Mouse (Mus musculus) stomach, embryonic 14.5 days (tissue): Measurements from ENCODE around the gene Hist1h2bc. TPM values are rescaled to one million over a fixed set of nuclear protein-coding genes. Genes with fewer than 3 reads are reported as not detected.
A peak's percentile ranks its signal among the peaks of the same experiment; 100 is the strongest.
"Not testable (repeated sequence)": the region's sequence is repeated elsewhere in the genome, so short reads cannot be mapped to it uniquely, and the experiment has no call there.

Experiments
- ATAC-seq: fragments of 200-750 bp; cut with Nextera tagmentation; 2 replicates; pipeline ENCODE4 v1.8.0; 2017; ENCODE audit warnings: low read depth, moderate TSS enrichment; ENCODE audit not compliant: insufficient number of reproducible peaks, insufficient read depth, low FRiP score
- H3K27ac ChIP-seq: fragments of 300-500 bp; sonication (generic); 2 replicates; pipeline ENCODE4 v1.5.1; 2014; ENCODE audit warnings: mild to moderate bottlenecking, low read length, moderate library complexity, mixed read lengths
- H3K27me3 ChIP-seq: fragments of 300-500 bp; sonication (generic); 2 replicates; pipeline ENCODE4 v1.6.1; 2014; ENCODE audit warnings: low read length, control low read depth, mixed read lengths; ENCODE audit not compliant: control insufficient read depth, insufficient read depth
- H3K36me3 ChIP-seq: fragments of 300-500 bp; sonication (generic); 2 replicates; pipeline ENCODE4 v1.6.1; 2014; ENCODE audit warnings: mild to moderate bottlenecking, control low read depth, low read length, moderate library complexity, mixed read lengths; ENCODE audit not compliant: control insufficient read depth, insufficient read depth
- H3K4me1 ChIP-seq: fragments of 300-500 bp; sonication (generic); 2 replicates; pipeline ENCODE4 v1.6.1; 2014; ENCODE audit warnings: low read length, control low read depth, mixed read lengths; ENCODE audit not compliant: control insufficient read depth, insufficient read depth
- H3K4me2 ChIP-seq: fragments of 300-500 bp; sonication (generic); replicated peaks from 2 replicates; pipeline ENCODE4 v1.6.1; 2014; ENCODE audit warnings: low read depth, low read length, control low read depth
- H3K4me3 ChIP-seq: fragments of 300-500 bp; sonication (generic); 2 replicates; pipeline ENCODE4 v1.5.1; 2014; ENCODE audit warnings: low read depth, low read length, control low read depth
- H3K9ac ChIP-seq: fragments of 300-500 bp; sonication (generic); replicated peaks from 2 replicates; pipeline ENCODE4 v1.6.1; 2014; ENCODE audit warnings: low read depth, mild to moderate bottlenecking, control low read depth, low read length, moderate library complexity, mixed read lengths
- H3K9me3 ChIP-seq: fragments of 300-500 bp; sonication (generic); 2 replicates; pipeline ENCODE4 v1.6.1; 2016; ENCODE audit warnings: low read depth, low read length, control low read depth; ENCODE audit not compliant: control insufficient read depth
- WGBS: fragments of 180-500 bp; shearing (Covaris S2); extraction: QIAGEN DNeasy Blood & Tissue Kit; methylation state at CpG from one replicate; pipeline ENCODE4 v1.1.7; 2014; 5-methylcytosine and 5-hydroxymethylcytosine counted together
- polyA plus RNA-seq: library from polyadenylated mRNA; unstranded; fragments of >200 nt; fragmentation: Nextera tagmentation; extraction: Ambion mirVana; gene quantifications from 2 replicates; pipeline ENCODE4 v1.2.1, GENCODE M21; 2014

The Hist1h2bc gene
- polyA plus RNA-seq, 1 experiment from 2014 or later = 65.1 TPM

DNA sequence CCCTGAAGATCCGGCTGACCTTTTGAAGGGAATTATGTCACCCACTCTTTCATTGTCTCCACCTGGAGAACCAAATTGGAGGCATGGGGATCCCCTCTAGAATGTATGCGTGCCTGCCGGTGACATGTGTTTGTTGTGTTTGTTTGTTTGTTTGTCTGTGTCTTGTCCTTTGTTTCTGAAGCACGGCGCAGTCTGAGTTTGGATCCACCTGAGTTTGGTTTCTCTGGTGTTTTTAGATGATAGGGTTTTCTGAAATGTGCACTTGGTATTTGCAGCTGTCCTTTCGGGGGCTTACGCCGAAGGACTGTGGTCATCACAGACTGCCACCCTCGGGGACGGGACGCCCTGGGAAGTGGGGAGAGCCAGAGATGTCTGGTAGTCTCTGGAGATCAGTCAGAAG, 33.2 kb downstream of the Hist1h2bc start:
- Histone ChIP-seq H3K27ac (no peak overlapping the region), H3K9me3 (no peaks in the 10 kb centered on the region), H3K4me3 (no peak overlapping the region), H3K36me3 (no peaks in the 10 kb centered on the region), H3K4me1 (no peaks in the 10 kb centered on the region), H3K9ac (no peak overlapping the region), H3K27me3 (no peaks in the 10 kb centered on the region), H3K4me2 (no peak overlapping the region)
- ATAC-seq = no peak
- WGBS = 51% methylated on average over 11 of the region's 11 CpGs

DNA sequence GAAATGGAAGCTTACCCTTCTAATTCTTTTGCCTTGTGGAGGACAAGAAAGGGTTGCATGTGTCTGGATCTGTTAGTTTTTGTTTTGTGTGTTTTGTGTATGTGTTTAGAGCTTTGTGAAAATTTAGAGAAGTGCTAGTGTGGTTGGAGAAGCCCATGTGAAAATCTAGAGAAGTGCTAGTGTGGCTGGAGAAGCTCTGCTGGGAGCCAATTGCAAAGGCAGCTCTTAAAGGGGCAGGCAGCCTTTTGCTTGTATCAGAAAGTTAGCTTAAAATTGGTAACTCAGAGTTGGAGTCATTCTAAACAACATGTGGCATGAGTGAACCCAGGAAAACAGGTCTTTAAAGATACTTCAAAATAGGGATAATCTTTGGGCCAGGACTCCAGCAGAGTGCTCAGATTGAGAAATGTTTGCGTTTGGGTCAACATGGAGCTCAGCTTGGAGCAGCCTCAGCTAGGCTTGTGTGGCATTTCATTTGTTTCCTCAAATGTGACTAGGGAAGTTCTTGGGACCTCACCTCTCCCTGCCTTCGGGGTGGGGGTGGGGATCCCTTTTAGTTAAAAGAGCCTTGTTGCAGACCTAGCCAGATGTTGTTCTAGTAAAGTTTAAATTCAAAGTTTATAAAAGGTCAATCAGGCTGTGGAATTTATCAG, 33.7 kb downstream of the Hist1h2bc start:
- not testable (repeated sequence) for ATAC-seq, H3K4me3 ChIP-seq, H3K4me2 ChIP-seq, H3K9me3 ChIP-seq, H3K36me3 ChIP-seq, H3K27me3 ChIP-seq, H3K27ac ChIP-seq, H3K9ac ChIP-seq, H3K4me1 ChIP-seq
- 15% methylated on average over 2 of the region's 2 CpGs for WGBS

DNA sequence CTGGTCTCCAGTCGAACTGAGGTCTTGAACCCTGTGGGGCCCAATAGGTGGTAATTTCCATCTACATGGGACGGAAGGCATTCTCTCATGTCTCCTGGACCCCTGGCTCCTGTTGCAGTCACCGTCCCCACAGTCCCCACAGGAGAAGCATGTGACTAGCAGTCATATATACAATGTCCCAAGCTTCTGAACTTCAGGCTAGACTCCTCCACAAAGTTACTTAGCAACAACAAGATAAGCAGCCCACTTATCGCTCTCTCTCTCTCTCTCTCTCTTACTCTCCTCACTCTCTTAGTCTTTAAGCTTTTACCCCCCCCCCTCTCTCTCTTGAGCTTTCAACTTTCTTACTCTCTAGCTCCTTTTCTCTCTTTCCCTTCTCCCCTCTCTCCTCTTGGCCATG, 40.2 kb downstream of the Hist1h2bc start:
- Histone ChIP-seq H3K9ac (no peak overlapping the region), H3K9me3 (no peaks in the 10 kb centered on the region), H3K27me3 (no peaks in the 10 kb centered on the region), H3K4me2 (no peak overlapping the region), H3K27ac (no peak overlapping the region), H3K4me3 (no peak overlapping the region), H3K36me3 (no peaks in the 10 kb centered on the region), H3K4me1 (no peaks in the 10 kb centered on the region)
- ATAC-seq = no peak
- 69% methylated on average over 4 of the region's 4 CpGs for WGBS

DNA sequence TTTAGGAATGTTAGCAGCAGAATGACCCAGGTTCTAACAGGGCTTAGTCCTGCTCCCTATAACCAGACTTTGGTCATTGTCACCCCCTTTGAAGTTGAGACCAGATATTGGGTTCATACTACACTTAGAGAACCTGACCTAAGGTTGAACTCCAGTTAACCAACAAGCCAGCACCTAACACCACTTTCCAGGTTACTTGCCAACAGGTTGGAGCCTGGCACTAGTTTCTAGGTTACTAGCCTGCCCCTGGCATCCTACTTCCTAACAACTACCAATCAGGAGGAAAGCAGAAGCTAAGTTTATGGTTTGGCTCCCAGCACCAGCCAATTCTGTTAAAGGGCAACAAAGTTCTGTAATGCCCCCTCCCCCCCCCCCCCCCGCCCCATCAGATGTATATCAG, 41.2 kb downstream of the Hist1h2bc start:
- no peak overlapping the region for H3K4me3 ChIP-seq
- H3K9me3 ChIP-seq = no peaks in the 10 kb centered on the region
- H3K36me3 ChIP-seq = no peaks in the 10 kb centered on the region
- no peaks in the 10 kb centered on the region for H3K27me3 ChIP-seq
- ATAC-seq = no peak
- H3K4me1 ChIP-seq = no peaks in the 10 kb centered on the region
- H3K27ac ChIP-seq = no peak overlapping the region
- no peak overlapping the region for H3K9ac ChIP-seq
- 40% methylated on average over 1 of the region's 1 CpGs for WGBS
- H3K4me2 ChIP-seq = no peak overlapping the region

DNA sequence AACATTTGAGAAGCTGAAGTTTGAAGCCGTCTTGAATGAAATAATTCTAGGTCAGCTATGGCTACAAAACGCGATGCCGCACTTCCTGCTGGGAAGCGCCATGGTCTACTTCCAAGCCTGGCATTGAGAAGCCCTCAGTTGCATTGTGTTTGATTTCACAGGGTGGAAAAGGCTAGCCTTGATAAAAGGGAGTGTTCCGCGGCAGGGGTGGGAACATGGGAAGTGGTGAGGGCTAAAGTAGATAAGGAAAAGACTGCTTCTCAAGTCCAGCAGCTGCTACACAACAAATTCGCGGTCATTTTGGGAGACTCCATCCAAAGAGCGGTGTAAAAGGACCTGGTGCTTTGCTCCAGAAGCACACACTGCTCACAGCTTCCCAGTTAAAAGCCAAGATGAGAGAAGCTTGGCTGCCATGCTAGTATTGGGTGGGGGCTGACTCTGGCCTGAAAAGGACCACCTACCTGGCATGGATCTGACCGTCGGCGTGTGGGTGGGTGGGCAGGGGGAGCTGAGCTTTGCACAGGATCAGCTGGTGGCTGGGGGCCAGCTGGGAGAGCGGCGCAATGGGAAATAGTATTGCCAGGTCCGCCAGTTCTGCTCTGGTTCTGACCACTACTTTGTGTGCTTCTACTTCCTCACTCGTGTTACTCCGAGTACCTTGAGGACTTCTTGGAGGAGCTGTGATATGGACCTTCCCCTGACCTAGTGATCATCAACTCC, 44.6 kb downstream of the Hist1h2bc start:
- Histone ChIP-seq H3K4me3 (no peak overlapping the region), H3K4me1 (no peaks in the 10 kb centered on the region), H3K9me3 (no peaks in the 10 kb centered on the region), H3K9ac (no peak overlapping the region), H3K36me3 (no peaks in the 10 kb centered on the region), H3K4me2 (no peak overlapping the region), H3K27ac (no peak overlapping the region), H3K27me3 (no peaks in the 10 kb centered on the region)
- WGBS = 91% methylated on average over 18 of the region's 18 CpGs
- ATAC-seq = no peak

DNA sequence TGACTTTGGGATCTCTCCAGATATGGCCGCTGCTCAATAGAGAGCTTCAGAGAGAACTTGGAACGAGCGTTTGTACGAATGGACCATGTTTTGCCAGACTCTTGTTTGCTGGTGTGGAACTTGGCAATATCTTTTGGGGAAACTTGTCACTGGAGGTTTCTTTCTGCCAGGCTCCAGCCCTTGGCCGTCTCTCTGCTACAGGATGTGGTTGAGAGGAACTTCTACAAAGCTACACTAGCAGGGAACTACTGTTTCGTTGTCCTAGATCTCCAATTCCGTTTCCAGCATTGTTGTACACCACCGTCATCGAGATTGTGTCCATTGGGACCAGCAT, 45.2 kb downstream of the Hist1h2bc start:
- H3K4me2 ChIP-seq = no peak overlapping the region
- no peak overlapping the region for H3K9ac ChIP-seq
- no peak overlapping the region for H3K27ac ChIP-seq
- ATAC-seq = no peak
- H3K36me3 ChIP-seq = no peaks in the 10 kb centered on the region
- no peaks in the 10 kb centered on the region for H3K4me1 ChIP-seq
- no peaks in the 10 kb centered on the region for H3K27me3 ChIP-seq
- no peak overlapping the region for H3K4me3 ChIP-seq
- no peaks in the 10 kb centered on the region for H3K9me3 ChIP-seq
- WGBS = 90% methylated on average over 9 of the region's 9 CpGs

DNA sequence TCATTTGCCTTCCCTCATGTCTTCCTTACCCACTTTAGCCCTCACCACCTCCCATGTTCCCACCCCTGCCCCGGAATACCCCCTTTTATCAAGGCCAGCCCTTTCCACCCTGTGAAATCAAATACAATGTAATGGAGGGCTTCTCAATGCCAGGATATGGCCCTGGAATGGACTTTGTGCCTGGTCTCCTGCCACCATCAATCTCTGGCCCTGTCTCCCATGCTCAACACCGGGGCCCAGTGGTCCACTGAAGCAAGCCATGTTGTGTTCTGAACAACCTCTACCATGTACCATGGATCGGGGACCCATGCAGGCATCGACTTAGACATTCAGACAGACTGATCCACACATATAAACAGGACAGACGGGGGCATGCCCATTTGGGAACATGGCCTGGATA, 45.7 kb downstream of the Hist1h2bc start:
- Histone ChIP-seq H3K27ac (no peak overlapping the region), H3K27me3 (no peaks in the 10 kb centered on the region), H3K9me3 (no peaks in the 10 kb centered on the region), H3K4me2 (no peak overlapping the region), H3K36me3 (no peaks in the 10 kb centered on the region), H3K4me1 (no peaks in the 10 kb centered on the region), H3K9ac (no peak overlapping the region), H3K4me3 (no peak overlapping the region)
- no peak for ATAC-seq
- 91% methylated on average over 5 of the region's 5 CpGs for WGBS

DNA sequence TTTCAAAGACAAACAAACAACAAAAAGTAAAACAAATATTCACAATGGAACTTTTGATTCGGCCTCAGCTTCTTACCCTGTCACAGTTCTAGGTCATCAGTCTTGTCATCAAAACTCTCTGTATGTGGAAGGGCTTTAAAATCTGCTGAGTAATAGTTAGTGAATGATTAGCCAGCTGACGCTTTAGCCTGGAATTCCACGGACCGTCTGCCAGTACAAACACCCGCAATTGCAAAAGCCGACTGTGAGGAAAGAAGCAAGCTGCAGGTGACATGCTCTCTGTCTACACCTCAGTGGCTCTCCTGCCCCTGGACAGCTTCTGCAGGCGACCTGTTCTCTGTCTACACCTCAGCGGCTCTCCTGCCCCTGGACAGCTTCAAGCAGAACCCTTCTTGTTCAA, 46.5 kb downstream of the Hist1h2bc start:
- peak; percentile 83 for ATAC-seq
- Histone ChIP-seq H3K4me3 (no peak overlapping the region), H3K27ac (no peak overlapping the region), H3K4me1 (no peaks in the 10 kb centered on the region), H3K27me3 (no peaks in the 10 kb centered on the region), H3K9ac (no peak overlapping the region), H3K36me3 (no peaks in the 10 kb centered on the region), H3K4me2 (no peak overlapping the region), H3K9me3 (no peaks in the 10 kb centered on the region)
- WGBS = 20% methylated on average over 8 of the region's 8 CpGs
